Mouse (Mus musculus) gastrocnemius, adult 18-20 months (tissue): ENCODE measurements around the gene Myh9. TPM values are rescaled to one million over a fixed set of nuclear protein-coding genes. Genes with fewer than 3 reads are reported as not detected.

Experiments
- DNase-seq: peaks from one replicate; pipeline ENCODE4 v3.0.0; 2021; ENCODE audit warnings: low spot score
- total RNA-seq, 2 experiments: library from RNA; stranded (reverse); gene quantifications; 2 replicates each; pipeline ENCODE4 v1.2.3; 2021

Myh9 gene
- total RNA-seq, 2 experiments from 2014 or later: 42.8 to 63.0 TPM

DNA sequence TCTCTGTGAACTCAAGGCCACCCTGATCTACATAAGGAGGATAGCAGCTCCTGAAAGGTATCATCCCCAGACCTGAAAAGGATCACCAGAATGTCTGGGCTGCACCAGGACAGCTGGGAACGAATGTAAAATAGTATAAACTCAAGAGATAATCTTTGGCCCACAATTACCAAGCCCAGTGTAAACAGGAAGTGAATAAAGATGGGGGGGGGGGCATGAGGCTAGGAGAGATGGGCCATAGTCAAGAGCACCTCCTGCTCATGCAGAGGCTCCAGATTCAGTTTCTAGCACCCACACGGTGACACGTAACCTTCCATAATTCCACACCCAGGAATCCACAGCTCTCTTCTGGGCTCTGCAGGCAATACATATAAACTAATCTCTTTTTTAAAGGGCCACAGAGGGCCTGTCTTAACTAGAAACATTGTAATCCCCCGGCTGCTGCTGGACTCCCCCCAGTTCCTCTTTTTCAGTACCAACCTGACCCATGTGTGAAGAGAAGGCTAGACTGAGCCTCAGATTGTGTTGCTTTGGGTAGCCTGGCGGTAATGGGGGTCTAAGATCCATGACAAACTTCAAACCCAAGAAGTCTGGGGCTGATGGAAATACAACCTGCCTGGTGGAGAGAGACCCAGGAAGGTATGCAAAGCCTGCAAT lies 11.4 kb downstream of the Myh9 start:
- no peak for DNase-seq

DNA sequence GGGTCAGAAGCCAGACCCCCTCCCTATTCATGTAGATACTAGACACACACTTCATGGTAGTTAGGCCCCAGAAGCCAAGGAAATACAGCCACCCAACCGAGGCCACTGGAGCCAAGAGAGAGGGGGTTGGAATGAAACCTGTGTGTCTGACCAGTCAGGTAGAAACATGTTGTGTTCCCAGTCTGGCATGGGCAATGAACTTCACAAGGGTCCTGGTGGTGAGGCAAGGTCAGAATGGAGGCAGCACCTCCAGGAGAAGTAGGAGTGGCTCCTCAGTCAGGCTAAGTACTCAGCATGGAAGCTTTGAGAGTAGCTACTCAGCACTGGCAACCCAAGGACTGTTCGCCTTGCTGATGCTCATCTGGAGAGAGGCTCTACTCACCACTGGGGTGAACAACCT lies 12.4 kb downstream of the Myh9 start:
- no peak for DNase-seq

DNA sequence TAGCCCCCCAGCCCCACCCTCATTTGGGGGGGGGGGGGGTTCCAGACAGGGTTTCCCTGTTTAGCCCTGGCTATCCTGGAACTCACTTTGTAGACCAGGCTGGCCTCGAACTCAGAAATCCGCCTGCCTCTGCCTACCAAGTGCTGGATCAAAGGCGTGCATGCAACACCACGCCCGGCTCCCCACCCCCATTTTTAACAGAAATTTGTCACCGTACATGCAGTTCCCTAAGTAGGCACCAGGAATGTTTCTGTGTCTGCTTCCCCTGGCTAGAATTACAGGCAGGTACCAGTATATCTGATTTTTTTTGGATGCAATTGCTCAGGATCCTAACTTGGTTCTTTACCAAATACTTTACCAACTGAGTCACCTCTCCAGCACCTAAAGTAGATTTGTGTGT lies 13.1 kb downstream of the Myh9 start:
- DNase-seq: no peak

DNA sequence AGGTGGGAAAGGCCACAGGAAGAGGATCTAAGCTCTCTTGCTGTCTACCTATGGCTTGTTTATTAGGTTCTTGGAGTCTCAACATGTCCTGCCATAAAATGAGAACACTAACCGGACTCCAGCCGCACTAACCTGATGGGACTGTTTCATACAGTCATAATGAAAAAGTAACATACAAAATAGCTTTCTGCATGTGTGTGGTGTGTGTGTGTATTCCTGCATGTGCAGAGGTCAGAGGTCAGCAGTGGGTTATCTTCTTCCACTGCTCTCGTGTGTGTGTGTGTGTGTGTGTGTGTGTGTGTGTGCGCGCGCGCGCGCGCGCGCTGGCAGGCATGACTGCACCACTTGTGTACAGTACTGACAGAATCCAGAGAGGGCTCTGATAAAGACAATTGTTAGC lies 13.7 kb downstream of the Myh9 start:
- no peak for DNase-seq

DNA sequence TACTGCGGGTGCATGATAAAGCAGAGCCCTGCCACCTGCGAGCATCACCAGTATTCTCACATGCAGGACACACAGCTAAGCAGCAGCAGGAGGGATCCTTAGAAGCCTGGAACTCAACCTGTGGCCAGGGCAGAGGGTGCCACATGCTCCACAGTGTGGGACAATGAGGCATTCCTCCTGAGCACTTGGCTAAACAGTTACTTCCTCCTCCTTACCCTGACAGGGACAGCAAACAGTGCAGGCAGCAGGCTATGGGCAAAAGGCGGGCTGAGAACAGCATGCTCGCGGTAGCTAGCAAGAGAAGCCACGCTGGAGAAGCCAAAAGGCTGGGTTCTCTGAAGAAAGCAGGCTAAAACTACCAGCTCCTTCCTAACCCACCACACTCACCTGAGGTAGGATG lies 14.2 kb downstream of the Myh9 start:
- DNase-seq: no peak

DNA sequence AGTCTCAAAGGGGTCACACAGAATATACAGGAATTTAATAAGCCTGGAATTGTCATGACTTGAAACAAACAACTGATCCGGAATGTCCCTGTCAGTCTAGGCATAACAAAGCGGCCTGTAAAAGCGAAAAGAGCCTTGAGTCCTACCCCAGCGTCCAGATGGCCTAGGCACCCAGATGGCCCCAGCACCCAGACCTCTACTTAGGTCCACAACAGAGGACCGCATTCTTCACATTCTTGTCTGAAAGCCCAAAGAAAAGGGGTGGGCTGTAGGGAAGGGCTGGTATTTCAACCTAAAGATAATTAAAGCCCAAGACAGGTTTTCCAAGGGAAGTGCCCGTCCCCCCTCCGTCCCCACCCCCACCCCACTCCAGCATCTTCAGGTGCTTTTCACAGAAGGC lies 14.6 kb downstream of the Myh9 start:
- DNase-seq: no peak

DNA sequence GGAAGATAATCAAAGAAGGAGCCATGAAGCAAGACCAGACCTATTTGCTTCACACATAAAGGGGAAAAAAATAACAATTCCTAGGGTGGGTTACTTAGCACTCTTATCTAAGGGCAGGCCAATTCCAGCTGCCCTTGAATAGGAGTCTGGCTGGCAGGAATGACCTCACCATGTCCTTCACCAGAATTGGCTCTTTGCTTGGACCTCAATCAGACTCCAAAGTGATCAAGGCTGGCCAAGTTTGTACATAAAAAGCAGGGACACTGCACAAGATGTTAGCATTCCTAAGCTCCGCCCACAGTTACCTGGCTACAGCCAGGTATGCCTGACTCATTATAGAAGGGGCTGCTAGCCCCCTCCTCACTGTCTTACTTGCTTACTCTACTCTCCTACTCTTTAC lies 16.6 kb downstream of the Myh9 start:
- no peak for DNase-seq

DNA sequence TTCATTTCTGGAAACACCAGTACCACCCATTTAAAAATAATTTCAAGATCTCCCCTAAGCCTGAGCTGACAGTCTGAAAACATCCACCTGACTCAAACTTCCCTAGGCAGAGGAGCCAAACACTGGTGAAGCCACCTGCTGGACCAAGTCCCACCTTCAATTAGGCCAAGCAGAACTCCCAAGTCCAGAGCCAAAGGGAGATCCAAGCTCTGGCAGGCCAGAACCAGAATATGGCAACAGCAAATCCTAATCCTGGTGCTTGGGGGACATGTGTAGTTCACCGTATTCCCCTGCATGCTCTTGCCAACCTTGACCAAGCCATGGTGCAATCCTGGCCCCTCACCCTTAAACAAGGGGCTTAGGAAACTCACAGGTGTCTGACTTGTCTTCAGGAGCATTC lies 17.7 kb downstream of the Myh9 start:
- DNase-seq: no peak

DNA sequence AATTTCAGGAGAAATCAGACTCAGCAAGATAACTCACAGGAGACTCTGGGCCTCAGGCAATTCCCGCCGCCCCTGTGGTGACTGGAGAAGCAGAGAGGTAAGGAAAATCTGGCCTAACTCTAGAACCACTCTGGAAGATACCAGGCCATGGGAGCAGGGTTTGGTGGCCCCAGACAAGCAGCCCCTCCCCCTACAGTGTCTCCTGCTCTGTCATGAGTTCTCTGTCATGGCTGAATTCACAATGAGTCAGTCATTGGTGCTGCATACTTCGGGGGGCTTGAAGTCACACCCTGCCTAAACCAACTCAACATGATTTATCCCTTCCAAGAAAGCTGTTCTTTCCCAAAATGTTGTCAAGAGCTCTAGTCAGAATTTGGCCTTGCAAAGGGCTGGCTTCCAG lies 18.3 kb downstream of the Myh9 start:
- no peak for DNase-seq

DNA sequence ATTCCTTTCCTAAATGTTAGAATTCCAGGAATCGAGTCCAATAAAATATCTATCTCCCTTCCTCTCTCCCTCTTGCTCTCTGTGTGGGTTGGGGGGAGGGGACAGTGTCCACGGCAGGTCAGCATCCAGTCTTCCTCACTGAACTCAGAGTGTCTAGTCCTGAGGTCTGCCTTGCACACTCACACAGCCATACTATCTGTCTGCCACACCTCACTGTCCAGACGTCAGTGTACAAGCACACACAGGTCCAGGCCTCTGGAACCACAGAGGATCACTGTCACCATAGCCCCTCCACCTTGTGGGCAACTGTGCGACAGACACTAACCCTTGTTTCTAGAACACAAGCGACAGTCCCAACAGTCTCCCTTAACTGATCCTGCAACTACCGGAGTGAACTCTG lies 18.8 kb downstream of the Myh9 start:
- no peak for DNase-seq

DNA sequence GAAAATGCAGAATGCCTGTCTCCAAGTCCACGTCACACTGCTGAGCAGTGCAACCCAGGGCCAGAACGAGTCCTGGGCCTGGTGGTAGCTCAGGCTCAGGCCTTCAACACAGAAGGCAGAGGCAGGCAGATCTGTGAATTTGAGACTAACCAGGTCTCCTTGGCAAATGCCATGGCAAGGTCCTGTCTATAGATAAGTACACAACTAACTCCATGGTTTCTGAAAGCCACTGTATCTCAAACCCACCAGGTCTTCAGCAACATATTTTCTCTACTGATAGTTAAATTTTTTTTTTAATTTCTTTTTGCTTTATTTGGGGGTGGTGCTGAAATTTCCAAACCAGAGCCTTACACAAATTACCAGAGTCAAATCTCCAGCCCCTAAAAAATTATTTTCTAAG lies 19.3 kb downstream of the Myh9 start:
- DNase-seq: no peak

DNA sequence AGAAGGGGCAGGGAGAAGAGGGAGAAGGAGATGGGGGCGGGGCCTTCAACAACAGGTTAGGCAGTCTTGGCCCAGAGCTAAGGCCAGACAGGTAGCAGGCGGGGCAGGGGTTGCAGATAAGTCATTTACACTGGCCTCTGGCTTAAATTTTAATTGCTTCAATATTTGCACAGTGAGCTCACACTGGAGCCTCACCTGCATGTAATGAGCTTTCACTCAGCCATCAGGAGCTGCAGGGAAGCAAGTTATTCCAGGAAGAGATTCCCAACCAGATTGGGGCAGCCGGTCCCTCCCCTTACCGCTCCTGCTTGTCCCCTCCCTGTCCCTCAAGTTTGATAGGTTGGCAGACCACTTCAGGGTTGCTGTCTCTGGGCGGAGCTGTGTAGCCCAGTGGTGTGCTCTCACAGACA lies 19.9 kb downstream of the Myh9 start:
- no peak for DNase-seq

DNA sequence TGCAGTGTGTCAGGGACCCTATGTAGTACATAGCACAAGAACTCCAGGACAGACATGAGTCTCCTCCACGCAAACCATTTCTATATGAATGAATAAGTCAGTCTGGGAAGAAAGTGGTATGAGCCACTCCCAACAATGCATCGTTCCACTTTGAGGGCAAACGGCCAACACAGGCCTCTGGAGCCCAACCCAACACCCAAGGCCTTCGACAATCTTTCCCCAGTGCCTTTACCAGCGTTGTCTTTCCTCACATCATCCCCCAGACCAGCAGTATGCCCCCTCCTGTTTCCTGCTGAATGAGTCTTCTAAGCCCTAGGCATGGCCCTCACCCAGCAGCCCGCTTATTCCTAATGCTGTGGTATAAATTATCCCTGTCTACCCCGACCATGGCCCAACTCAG lies 20.6 kb downstream of the Myh9 start:
- no peak for DNase-seq

DNA sequence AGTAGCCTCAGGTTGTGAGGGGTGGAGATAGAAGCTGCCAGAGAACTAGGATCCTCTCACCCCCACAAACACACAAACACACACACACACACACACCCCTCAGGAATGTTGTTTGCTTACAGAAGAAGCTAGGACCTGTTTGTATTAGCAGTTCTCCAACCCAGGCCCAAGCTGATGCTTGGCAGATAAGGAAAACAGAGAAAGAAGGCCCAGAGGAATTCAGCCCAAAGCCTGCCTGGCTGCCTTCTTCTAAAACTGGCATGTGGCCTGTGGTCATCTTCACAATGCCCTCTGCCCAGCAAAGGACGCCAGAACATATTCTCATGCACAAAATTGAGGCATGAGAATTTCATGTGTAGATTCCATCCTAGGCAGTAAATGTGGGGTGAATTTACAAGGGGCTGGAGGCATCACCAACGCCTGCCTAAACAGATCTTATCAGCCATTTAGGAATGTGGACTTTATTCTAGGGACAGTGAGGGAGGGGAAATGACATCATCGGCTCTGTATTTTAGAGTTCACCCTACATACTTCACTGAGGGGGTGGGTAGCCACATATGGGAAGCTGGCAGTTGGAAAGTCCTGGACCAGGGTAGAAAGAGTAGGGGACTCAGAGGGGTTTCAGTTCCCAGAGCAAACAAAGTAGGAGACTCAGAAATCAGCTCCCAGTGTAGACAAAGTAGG lies 21.4 kb downstream of the Myh9 start:
- DNase-seq: no peak

DNA sequence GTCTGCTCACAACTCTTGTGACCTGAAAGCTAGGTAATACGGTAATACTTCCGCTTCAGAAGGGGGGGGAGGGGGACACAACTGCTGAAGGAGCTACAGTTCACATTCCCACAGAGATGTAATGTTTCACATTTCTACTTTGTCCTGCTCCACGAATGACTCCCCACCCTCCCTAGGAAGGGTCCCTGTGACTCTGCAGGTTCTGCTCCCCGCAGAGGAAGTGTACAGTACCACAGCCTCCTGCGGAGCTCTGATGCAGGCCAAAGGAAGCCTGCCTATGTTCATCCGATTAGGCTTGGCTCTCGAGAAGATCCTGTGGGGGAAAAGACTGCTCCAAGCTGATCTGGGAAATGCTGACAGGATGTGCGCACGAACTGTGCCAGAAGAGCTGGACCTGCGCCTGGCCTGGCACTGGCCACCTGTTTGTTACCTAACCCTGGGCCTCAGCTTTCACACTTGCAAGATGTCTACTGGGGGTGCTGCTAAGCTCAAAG lies 22.0 kb downstream of the Myh9 start:
- peak; percentile 92 for DNase-seq

DNA sequence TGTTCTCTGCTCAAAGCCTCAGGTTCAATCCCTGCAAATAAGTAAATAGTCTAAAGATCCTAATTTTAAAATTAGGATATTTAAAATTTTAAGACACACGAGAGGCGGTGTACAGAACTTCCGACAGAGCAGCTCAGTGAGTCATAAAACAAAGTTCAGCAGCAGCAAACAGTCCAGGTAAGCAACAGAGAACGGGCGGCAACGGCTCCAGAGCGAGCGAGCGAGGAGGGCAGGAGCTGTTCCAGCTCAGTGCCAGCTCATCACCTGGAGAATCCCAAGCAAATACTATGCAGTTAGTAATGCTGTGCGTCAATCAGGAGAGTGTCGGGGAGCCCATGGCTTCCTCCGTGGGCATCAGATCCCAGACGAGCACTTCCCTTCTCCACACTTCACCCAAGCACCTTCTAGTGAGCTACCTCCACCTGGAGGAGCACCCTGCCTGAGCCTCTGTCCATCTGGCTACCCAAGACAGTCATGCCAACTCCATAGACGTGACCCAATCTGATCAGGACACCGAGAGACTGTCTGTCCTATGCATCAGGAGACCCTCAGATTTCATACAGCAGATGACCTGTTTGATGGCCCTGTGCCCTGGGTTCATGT lies 23.3 kb downstream of the Myh9 start:
- no peak for DNase-seq

DNA sequence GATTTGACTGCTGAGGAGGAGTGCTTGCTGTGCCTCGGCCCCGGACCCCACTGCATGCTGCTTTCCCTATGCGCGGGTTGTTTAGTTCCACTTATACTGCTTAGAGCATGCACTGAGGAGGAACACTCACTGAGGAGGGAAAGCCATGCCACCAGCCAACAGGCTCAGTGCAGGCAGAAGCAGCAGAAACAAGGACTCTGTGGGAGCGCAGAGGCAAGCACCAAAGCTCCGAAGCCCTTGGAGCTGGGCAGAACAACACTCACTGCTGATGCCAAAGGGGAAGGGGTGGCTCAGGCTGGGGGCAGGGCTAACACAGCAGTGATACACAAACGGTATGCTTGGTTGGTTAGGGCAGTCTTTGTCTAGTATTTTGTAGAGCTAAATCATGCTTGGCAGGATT lies 24.6 kb downstream of the Myh9 start:
- no peak for DNase-seq

DNA sequence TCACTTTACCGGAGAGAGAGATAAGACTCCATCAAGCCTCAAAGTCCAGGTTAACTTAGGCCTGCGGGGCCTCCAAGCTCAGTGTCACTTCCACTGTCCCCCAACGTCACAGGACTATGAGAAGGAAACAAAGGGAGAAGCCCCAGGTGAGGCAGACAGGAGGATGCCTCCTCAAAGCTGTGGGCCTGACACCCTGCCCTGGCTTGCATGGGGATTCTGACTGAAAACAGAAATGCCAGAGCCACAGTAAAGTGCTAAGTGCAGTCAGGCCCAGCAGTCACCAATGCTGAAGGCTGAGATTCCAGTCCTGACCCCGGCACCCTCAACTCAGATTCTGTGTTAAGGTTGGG lies 25.4 kb downstream of the Myh9 start:
- no peak for DNase-seq

DNA sequence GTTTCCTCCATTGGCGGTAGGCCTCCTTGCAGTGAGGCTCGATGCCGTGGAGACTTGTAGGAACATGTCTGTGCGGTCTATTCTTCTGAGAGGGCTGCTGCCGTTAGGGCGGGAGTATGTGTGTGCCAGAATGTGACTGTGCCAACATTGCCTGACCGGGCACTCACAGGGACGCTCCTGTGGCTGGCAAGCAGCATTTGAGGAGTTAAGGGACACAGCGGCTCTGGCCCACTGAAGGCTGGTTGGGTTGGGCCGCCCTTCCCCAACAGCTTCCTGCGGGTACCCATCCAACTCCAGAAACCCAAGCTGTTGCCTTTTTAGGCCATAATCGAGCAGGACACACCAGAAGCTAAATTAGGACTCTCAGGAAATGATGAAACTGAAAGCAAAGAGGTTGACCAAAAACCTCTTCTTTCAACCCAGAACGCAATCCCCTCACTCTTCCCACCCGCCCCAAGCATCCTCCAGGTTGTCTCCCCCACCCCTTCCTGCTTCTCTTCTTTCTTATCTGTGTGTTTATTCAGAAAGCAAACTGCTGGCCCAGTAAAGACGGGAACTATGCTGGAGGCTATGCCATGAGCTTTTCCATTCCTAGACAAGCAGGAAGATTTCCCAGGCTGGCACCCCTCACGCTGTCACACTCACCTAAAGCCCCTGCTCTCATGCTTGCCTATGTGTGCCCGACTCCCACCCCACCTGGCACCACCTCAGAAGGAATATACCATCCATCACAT lies 25.9 kb downstream of the Myh9 start:
- peak; percentile 55 for DNase-seq

DNA sequence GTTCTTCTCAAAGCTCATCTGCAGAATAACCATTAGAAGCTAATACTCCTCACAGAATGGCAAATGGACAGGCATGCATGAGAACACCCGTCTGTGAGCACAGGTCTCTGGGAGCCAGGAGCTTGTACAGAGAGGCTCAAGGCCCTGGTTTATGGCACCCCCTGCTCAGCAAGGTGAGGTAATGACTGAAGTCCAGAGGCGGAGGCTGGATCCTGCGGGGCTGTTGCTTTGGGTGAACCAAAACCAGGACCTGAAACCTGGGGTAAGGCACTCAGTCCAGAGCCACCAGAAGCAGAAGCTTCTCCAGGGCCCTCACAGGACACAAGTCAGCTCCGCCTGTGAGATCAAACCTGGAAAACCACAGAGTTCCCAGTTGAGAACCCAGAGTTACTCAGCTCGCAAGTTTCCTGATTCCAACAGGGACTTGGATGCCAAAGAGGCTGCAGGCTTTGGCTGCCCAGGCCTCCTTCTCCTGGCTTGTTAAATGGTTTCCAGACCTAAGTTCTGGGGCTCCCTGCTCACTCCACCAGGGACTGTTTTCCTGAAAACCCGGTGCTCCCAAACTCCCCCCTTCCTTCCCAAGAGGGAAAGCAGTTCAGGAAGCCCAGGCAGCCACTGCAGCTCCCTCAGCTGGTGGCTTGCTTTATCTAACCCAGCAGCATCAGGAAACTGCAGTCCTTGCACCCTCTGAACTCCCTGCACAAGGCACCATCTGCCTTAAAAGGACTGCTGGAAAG lies 28.2 kb downstream of the Myh9 start:
- peak; percentile 44 for DNase-seq

DNA sequence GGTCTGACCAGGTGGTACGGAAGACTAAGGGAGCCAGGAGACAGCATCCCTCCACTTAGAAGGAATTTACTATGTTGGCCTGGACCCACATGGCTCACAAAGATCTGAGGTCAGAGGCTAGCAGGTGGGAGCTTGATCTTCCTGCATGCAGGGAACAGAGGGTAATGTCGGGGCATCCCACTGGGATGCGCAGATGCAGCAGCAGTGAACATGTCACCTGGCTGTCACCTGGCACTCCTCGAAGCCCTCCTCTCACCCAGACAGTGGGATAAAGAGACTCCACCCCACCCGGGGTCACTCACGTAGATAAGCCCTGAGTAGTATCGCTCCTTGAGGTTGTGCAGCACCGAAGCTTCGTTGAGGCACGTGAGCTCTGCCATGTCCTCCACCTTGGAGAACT lies 29.4 kb downstream of the Myh9 start:
- DNase-seq: no peak
